Mouse (Mus musculus): ENCODE results near the gene Casc3.

DNA sequence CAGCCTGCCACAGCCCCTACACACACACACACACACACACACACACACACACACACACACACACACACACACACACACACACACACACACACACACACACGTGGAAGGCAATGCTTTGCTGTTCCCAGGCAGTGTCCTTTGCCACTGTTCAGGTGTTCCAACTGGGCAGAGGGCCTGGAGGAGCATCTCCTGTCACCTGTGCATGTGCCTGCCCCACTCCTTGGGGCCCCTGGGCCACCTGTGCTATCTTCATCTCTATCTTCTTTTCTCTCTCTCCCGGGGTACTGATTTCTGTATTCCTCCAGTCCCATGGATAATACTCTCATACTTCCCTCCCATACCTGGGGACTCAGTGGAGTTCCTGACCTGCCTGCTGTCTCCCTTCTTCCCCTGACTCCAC is 38.4 kb upstream of the Casc3 start:
- TF ChIP-seq CTCF (conservative IDR thresholded peaks at IDR 0.05 in 1 of 2, IDR thresholded peaks at IDR 0.05 in 1 of 2; ENCODE audit: low read depth in 2 of 2, low read length in 2 of 2) (no peak), POLR2A (IDR thresholded peaks at IDR 0.05; ENCODE audit: low read depth, low read length) (no peak), ETS1 (conservative IDR thresholded peaks at IDR 0.05; ENCODE audit: low read depth, low read length) (no peak), NELFE (IDR thresholded peaks at IDR 0.05; ENCODE audit: low read depth, low read length) (no peak), IRF4 (IDR thresholded peaks at IDR 0.05; ENCODE audit: low read depth, low read length) (no peak)

Data from CH12.LX (cell line).